Mouse (Mus musculus) limb, embryonic 12.5 days (tissue): Measurements from ENCODE around the gene Ndufs2. TPM values are rescaled to one million over a fixed set of nuclear protein-coding genes. Genes with fewer than 3 reads are reported as not detected.

ENCODE experiments used
- ATAC-seq: fragments of 200-750 bp; cut with Nextera tagmentation; 2 replicates; pipeline ENCODE4 v1.8.0; 2017; ENCODE audit warnings: low read depth, moderate TSS enrichment; ENCODE audit not compliant: insufficient number of reproducible peaks, insufficient read depth, low FRiP score, low TSS enrichment
- H3K27ac ChIP-seq: fragments of 300-500 bp; sonication (generic); 2 replicates; pipeline ENCODE4 v1.5.1; 2016; ENCODE audit warnings: mild to moderate bottlenecking, moderate library complexity
- H3K27me3 ChIP-seq: fragments of 300-500 bp; sonication (generic); 2 replicates; pipeline ENCODE4 v1.6.1; 2016; ENCODE audit warnings: mild to moderate bottlenecking, moderate library complexity
- H3K36me3 ChIP-seq: fragments of 300-500 bp; sonication (generic); 2 replicates; pipeline ENCODE4 v1.6.1; 2016; ENCODE audit warnings: mild to moderate bottlenecking, moderate library complexity
- H3K4me1 ChIP-seq: fragments of 300-500 bp; sonication (generic); replicated peaks from 2 replicates; pipeline ENCODE4 v1.6.1; 2016
- H3K4me2 ChIP-seq: fragments of 300-500 bp; sonication (generic); 2 replicates; pipeline ENCODE4 v1.6.1; 2016; ENCODE audit warnings: mild to moderate bottlenecking, moderate library complexity
- H3K4me3 ChIP-seq: fragments of 300-500 bp; sonication (generic); replicated peaks from 2 replicates; pipeline ENCODE4 v1.5.1; 2016; ENCODE audit warnings: mild to moderate bottlenecking
- H3K9ac ChIP-seq: fragments of 300-500 bp; sonication (generic); replicated peaks from 2 replicates; pipeline ENCODE4 v1.6.1; 2016; ENCODE audit warnings: mild to moderate bottlenecking, moderate library complexity
- H3K9me3 ChIP-seq: fragments of 300-500 bp; sonication (generic); 2 replicates; pipeline ENCODE4 v1.6.1; 2016; ENCODE audit warnings: mild to moderate bottlenecking, moderate library complexity
- WGBS: fragments of 180-500 bp; shearing (Covaris S2); methylation state at CpG from one replicate; pipeline ENCODE4 v1.1.7; 2016; 5-methylcytosine and 5-hydroxymethylcytosine counted together
- polyA plus RNA-seq: library from polyadenylated mRNA; unstranded; fragments of >200 nt; fragmentation: Nextera tagmentation; extraction: Ambion mirVana; gene quantifications from 2 replicates; pipeline ENCODE4 v1.2.1, GENCODE M21; 2016

The Ndufs2 gene
- polyA plus RNA-seq, 1 experiment from 2014 or later = 251 TPM

DNA sequence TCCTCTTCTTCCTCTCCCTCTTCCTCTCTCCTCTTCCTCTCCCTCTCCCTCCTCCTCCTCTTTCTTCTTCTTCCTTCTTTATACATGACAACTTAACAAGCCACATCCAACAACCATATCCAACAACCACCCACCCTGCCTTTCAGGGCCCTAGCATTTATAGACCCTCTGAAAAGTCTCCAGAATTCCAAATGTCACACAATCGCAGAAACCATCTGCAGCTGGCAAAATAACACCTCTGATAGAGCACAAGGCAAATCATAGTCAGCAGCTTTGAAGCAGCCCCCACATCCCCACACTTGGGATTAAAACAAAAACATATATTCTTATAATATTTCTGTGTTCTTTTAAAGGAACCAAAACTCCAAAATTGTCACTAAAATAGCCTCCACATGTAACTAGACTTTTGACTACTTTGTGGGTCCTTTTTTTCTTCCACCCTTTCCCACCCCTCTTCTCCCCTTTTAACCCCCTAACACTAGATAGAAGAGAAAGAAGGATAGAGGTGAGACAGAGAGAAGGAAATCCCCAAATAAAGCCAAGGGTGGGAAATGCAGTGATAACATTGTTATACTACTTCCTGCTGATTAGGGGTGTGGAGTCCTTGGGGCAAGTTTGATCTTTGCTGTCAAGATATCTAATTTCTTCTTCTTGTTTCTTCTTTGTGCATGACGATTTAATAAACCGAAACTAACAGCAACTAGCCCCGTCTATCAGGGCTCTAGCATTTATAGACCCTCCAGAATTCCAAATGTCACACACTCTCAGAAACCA is 15.0 kb upstream of the Ndufs2 start:
- no peak overlapping the region for H3K4me2 ChIP-seq
- 65% methylated on average over 4 of the region's 4 CpGs for WGBS
- no peak for ATAC-seq

DNA sequence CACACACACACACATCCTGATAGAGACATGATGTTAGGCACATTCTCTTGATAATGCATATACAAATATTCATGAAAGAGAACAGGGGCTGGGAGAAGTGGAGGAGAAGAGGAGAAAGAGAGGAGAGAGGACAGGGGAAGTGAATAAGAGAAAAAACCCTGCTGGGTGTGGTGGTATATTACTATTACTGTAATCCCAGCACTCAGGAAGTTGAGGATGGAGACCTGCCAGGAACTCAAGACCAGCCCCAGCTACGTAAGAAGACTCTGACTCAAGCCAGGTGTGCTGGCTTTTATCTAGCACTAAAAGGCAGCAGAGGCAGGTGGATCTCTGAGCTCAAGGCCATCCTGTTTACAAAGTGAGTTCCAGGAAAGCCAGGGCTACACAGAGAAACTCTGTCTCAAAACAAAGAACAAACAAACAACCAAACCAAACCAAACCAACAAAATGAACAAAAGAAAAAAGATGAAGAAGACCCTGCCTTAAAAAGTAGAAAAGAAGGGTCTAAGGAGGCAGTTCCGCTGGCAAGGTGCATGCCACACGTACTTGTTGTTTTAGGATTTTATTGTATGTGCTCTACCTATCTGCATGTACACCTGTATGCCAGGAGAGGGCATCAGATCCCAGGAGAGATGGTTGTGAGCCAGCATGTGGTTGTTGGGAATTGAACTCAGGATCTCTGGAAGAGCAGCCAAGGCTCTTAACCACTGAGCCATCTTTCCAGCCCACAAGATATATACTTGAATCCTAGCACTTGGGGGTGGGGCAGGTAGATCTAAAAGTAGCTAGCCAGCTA is 12.7 kb upstream of the Ndufs2 start:
- peak overlapping the region; percentile 66; the same call in 1 of the 2 replicates for H3K27ac ChIP-seq

More for the DNA sequence above, 15.0 kb upstream of the Ndufs2 start:
- Histone ChIP-seq H3K9me3 (no peaks in the 10 kb centered on the region), H3K4me3 (no peak overlapping the region), H3K9ac (no peak overlapping the region), H3K27me3 (no peaks in the 10 kb centered on the region; the same call in 1 of the 2 replicates), H3K4me1 (peaks cover 17% of the 10 kb centered on the region), H3K27ac (no peak overlapping the region), H3K36me3 (no peaks in the 10 kb centered on the region)

DNA sequence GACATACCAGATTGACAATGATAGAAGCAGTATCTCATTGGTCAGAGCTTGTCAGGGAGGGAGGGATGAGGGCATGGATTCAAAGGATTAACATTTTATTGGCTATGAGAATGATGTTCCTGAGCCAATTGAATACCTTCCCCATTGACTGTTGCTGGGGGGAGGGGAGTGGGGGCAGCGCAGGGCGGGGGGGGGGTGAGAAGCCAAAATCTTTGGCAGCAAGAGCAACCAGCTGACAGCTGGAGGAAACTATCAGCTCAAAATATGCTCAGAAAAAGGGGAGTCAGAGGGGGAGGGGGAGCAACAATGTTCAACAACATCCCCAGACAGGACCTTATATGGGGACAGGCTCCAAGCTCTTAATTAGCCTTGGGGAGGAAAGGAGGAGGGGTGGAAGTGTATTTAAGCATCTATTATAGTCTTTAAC is 12.0 kb upstream of the Ndufs2 start:
- 12% methylated on average over 2 of the region's 2 CpGs for WGBS
- ATAC-seq = no peak
- H3K9me3 ChIP-seq = no peaks in the 10 kb centered on the region

More for the DNA sequence above, 12.7 kb upstream of the Ndufs2 start:
- no peak for ATAC-seq
- Histone ChIP-seq H3K27me3 (no peaks in the 10 kb centered on the region; the same call in 1 of the 2 replicates), H3K36me3 (peaks cover 4% of the 10 kb centered on the region), H3K9ac (no peak overlapping the region), H3K9me3 (no peaks in the 10 kb centered on the region), H3K4me3 (no peak overlapping the region), H3K4me1 (peaks cover 11% of the 10 kb centered on the region), H3K4me2 (peak overlapping the region; percentile 48; the same call in 1 of the 2 replicates)
- 74% methylated on average over 3 of the region's 3 CpGs for WGBS

DNA sequence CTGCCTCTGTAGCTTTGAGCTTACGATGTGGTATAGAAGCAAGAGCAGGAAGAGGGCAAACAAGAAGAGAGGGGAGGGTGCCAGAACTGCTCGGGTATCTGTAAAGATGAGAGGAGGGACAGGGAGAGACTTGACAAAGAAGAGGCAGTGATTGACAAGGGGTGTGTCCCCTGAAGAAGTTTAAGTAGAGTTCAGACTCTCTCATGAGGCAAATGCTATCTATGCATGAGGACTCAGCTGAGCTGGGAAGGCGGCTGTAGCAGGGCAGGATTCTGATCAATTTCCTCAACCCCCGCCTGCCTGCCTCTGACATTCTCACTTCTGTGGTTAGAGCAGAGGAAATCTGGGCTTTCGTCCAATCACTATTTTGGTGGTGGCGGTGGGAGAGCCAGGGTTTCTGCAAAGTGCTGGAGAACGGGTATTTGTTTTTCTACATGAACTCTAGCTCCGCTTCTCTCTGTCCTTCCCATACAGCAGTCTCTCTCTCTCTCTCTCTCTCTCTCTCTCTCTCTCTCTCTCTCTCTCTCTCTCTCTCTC is 11.5 kb upstream of the Ndufs2 start:
- Histone ChIP-seq H3K36me3 (peaks cover 13% of the 10 kb centered on the region), H3K4me2 (peak overlapping the region; percentile 48), H3K4me3 (peak overlapping the region; percentile 11; the same call in 1 of the 2 replicates), H3K4me1 (peaks cover 11% of the 10 kb centered on the region), H3K9me3 (no peaks in the 10 kb centered on the region), H3K27ac (peak overlapping the region; percentile 66), H3K27me3 (no peaks in the 10 kb centered on the region; the same call in 1 of the 2 replicates), H3K9ac (peak overlapping the region; percentile 37; the same call in 1 of the 2 replicates)
- peak; percentile 53; the same call in 1 of the 2 replicates for ATAC-seq
- WGBS = 8% methylated on average over 8 of the region's 8 CpGs

More for the DNA sequence above, 12.0 kb upstream of the Ndufs2 start:
- peaks cover 11% of the 10 kb centered on the region for H3K4me1 ChIP-seq
- H3K4me3 ChIP-seq = peak overlapping the region; percentile 11; the same call in 1 of the 2 replicates
- H3K36me3 ChIP-seq = peaks cover 8% of the 10 kb centered on the region
- peak overlapping the region; percentile 48 for H3K4me2 ChIP-seq
- no peaks in the 10 kb centered on the region; the same call in 1 of the 2 replicates for H3K27me3 ChIP-seq
- peak overlapping the region; percentile 66 for H3K27ac ChIP-seq
- H3K9ac ChIP-seq = no peak overlapping the region

DNA sequence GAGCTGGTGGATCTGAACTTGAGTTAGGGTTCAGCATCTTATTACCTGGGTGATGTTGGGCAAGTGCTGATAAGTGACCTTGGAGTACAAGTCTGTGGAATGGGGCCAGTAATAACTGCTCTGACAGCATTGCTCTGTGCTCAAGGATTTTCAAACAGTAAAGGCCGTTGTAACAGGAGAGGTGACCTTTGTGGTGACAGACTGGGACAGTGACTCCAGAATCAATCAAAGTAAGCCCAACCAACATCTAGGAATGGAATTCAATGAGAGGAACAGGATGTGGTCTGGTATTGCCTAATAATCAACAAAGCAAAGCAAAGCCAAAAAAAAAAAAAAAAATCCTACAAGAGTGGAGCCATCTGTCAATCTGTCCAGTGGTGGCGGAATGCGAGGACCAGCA is 9.1 kb upstream of the Ndufs2 start:
- H3K36me3 ChIP-seq = peaks cover 31% of the 10 kb centered on the region
- no peak overlapping the region for H3K4me3 ChIP-seq
- H3K4me1 ChIP-seq = peaks cover 11% of the 10 kb centered on the region
- no peak overlapping the region for H3K27ac ChIP-seq
- ATAC-seq = no peak
- H3K4me2 ChIP-seq = no peak overlapping the region
- no peaks in the 10 kb centered on the region for H3K27me3 ChIP-seq
- no peak overlapping the region for H3K9ac ChIP-seq
- 83% methylated on average over 3 of the region's 3 CpGs for WGBS
- no peaks in the 10 kb centered on the region for H3K9me3 ChIP-seq

DNA sequence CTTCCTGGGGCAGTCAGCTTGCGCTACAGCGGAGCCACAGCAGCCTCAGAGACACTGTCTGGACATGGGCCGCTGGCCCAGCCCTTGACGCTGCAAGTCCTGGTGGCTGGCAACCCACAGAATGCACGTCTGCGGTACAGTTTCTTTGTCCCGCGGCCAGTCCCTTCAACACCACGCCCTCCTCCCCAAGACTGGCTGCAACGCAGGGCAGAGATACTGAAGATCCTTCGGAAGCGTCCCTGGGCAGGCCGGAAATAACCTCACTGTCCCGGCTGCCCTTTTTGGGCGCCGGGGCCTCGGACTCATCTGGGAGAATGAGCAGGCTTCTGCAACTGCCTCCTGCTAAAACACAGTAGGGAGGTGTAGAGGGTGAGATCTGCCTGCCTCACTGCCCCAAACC is 7.7 kb upstream of the Ndufs2 start:
- ATAC-seq = no peak
- Histone ChIP-seq H3K9me3 (no peaks in the 10 kb centered on the region), H3K4me1 (peaks cover 11% of the 10 kb centered on the region), H3K27me3 (no peaks in the 10 kb centered on the region), H3K9ac (no peak overlapping the region), H3K27ac (no peak overlapping the region), H3K4me2 (no peak overlapping the region), H3K36me3 (peaks cover 38% of the 10 kb centered on the region), H3K4me3 (no peak overlapping the region)
- 78% methylated on average over 17 of the region's 17 CpGs for WGBS

DNA sequence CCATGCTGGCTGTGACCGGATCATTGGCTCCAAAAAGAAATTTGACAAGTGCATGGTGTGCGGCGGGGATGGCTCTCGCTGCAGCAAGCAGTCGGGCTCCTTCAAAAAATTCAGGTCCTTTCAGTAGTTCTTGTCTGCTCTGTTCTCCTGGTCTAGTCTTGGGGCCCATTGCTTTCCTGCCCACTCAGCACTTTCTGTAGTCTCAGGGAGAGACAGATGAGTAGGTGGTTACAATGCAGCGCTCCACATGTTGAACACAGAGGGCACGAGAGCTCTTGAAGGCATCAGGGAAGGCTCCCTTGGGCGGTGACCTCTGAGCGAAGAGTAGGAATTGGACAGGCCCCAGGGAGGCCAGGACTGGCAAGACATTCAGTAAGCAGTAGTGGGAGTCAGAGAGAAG is 6.6 kb upstream of the Ndufs2 start:
- Histone ChIP-seq H3K36me3 (peaks cover 46% of the 10 kb centered on the region), H3K4me1 (peaks cover 11% of the 10 kb centered on the region), H3K9me3 (no peaks in the 10 kb centered on the region), H3K27me3 (no peaks in the 10 kb centered on the region), H3K27ac (no peak overlapping the region), H3K9ac (no peak overlapping the region), H3K4me2 (no peak overlapping the region), H3K4me3 (no peak overlapping the region)
- ATAC-seq = no peak
- WGBS = 87% methylated on average over 9 of the region's 9 CpGs

DNA sequence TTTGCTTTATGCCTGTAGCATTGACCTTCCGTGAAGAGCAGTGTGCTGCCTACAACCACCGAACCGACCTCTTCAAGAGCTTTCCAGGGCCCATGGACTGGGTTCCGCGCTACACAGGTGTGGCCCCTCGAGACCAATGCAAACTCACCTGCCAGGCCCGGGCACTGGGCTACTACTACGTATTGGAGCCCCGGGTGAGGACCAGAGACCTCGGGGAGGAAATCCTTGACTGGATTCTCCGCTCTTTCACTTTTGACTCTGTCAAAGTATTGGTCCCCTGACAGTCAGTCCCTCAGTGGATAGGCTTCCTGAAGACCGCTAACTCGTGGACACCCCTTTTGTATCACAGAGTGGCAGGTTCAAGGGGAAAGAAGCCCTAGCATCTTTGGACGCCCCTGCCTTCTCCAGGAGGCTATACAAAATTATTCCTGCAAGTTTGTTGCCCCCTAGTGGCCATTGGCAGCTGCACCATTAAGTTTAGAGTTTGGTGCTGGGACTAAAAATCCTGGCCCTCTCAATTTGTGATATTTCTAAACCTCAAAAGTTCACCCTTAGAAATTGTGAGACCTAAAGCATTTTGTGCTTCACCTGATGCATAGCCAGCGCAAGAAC is 5.9 kb upstream of the Ndufs2 start:
- Histone ChIP-seq H3K4me1 (peaks cover 13% of the 10 kb centered on the region), H3K27me3 (no peaks in the 10 kb centered on the region), H3K27ac (no peak overlapping the region), H3K4me2 (no peak overlapping the region), H3K9ac (no peak overlapping the region; the same call in 1 of the 2 replicates), H3K36me3 (peaks cover 46% of the 10 kb centered on the region), H3K9me3 (no peaks in the 10 kb centered on the region), H3K4me3 (no peak overlapping the region)
- 68% methylated on average over 15 of the region's 15 CpGs for WGBS
- ATAC-seq = no peak

DNA sequence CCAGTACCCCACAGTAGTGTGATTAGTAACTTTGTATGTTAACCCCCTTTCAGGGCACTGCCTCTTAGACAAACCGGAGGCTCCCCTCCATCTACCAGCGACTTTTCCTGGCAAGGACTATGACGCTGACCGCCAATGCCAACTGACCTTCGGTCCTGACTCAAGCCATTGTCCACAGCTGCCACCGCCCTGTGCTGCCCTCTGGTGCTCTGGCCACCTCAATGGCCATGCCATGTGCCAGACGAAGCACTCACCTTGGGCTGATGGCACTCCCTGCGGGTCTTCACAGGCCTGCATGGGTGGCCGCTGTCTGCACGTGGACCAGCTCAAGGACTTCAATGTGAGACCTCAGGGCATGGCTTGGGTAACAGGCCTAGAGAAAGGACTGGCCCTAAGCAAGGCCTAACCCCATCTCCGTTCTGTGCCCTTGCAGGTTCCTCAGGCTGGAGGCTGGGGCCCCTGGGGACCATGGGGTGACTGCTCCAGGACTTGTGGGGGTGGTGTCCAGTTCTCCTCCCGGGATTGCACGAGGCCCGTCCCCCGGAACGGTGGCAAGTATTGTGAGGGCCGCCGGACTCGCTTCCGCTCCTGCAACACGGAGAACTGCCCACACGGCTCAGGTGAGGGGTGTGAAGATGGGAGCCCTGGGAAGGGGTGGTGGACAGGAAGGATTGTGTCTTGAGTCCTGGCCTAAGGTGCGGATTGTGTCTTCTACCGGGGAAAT is 5.1 kb upstream of the Ndufs2 start:
- Histone ChIP-seq H3K36me3 (peaks cover 46% of the 10 kb centered on the region), H3K9ac (no peak overlapping the region; the same call in 1 of the 2 replicates)
- 90% methylated on average over 24 of the region's 24 CpGs for WGBS

DNA sequence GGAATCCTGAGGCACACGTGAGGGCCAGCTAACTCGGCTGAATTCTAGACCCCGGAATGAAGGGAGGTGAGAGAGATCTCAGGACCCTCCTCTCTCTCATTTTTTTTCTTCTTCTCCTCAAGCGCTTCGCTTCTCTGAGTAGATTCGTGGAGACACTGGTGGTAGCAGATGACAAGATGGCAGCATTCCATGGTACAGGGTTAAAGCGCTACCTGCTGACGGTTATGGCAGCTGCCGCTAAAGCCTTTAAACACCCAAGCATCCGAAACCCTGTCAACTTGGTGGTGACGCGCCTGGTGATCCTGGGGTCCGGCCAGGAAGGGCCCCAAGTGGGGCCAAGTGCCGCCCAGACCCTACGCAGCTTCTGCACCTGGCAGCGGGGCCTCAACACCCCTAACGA is 1.2 kb upstream of the Ndufs2 start:
- no peak for ATAC-seq
- H3K4me3 ChIP-seq = peak overlapping the region; percentile 38
- no peaks in the 10 kb centered on the region for H3K27me3 ChIP-seq
- no peaks in the 10 kb centered on the region for H3K9me3 ChIP-seq
- H3K4me1 ChIP-seq = peaks cover 48% of the 10 kb centered on the region
- peak overlapping the region; percentile 96 for H3K27ac ChIP-seq
- peak overlapping the region; percentile 67 for H3K4me2 ChIP-seq
- H3K9ac ChIP-seq = peak overlapping the region; percentile 57
- 49% methylated on average over 17 of the region's 17 CpGs for WGBS
- peaks cover 32% of the 10 kb centered on the region for H3K36me3 ChIP-seq

More for the DNA sequence above, 5.1 kb upstream of the Ndufs2 start:
- Histone ChIP-seq H3K27ac (no peak overlapping the region), H3K4me1 (peaks cover 20% of the 10 kb centered on the region), H3K4me3 (no peak overlapping the region), H3K9me3 (no peaks in the 10 kb centered on the region), H3K4me2 (no peak overlapping the region), H3K27me3 (no peaks in the 10 kb centered on the region)
- no peak for ATAC-seq
